Mouse (Mus musculus) MEL-GATA-1-ER (cell line): ENCODE data around the gene Stk24.

ENCODE experiments used
- DNase-seq: peaks from one replicate; pipeline ENCODE4 v3.0.0-alpha.2; 2012; ENCODE audit warnings: low read depth; ENCODE audit errors: extremely low read depth

Stk24 gene

DNA sequence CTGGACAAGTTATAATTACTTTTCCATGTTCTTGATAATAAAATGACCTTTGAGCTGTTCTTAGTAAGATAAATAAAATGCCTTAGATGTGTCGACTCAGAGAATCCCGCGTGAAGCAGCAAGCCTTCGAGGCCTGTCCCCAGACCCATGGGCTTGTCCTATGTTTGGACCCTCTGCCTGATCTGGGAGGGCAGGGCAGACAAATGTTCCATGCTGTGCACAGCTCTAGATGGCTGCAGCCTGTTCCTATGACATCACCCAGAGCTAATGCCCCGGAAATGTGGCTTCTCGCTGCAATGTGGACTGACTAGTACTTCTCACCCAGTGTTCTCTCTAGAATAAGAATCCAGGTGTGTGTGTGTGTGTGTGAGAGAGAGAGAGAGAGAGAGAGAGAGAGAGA is 115.4 kb downstream of the Stk24 start:
- DNase-seq, result no peak

- DNase-seq, result no peak
Observed at GRCm38 (mm10) chr14:121263912-121264311, 115.9 kb downstream of the Stk24 start.

DNA sequence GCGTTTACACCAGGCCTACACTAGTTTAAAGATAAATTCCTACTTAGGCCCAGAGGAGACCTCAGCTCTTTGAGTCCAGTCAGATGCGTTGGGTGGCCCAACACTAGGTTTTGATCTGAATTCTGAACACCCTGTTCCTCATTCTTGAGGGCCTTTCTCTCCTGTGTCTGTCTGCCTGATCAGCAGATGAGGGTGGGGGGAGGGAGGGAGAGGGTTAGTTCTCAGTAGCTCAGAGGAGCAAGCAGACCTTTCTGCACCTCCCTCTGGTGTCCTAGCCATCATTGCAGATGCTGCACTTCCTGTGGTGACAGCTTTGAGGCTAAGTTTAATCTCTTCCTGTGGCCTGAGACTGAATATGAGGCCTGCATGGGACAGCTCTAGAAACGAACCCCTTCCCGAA is 117.2 kb downstream of the Stk24 start:
- no peak for DNase-seq

DNA sequence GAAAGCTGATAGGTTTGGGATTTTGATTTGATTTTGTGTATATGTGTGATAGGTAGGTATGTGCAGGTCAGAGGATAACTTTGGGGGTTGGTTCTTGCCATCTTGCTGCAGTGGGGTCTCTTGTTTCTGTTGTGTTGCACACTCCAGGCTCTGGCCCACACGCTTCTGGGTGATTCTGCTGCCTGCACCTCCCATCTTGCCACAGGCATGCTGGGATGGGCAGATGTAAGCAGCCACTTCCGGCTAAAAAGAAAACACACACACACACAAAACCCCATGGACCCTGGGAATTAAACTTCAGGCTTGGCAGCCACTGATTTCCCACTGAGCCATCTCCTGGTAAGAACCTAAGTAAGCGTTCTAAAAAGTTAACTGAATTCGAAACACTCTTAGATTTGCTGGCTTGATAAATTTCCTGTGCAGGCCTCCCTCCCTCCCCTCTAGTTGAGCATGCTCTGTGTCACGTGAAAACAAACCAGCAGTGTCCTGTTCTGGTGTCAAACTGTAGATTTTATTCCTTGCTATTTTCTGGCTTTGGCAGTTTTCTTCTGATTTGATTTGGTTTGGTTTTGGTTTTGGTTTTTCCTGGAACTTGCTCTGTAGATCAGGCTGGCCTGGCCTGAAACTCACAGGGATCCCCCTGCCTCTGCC is 118.5 kb downstream of the Stk24 start:
- DNase-seq, result no peak

DNA sequence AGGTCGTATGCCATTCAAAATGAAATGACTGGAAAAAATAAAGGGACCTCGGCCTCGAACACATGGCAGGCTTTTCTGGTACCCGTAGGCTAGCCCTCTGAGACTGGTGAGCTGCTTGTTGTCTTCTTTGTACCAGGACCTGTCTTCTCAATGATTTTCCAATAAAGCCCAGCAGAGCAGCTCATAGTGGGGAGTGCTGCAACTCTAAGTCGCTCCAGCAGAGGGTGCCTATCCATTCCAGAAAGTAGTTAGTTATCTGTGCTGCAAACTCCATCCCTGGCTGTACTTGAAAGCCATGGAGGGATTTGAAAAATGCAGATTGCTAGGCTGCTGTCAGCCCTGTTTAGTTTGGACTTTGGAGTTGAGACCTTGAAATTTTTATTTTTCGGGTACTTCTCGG is 120.0 kb downstream of the Stk24 start:
- peak; percentile 13 for DNase-seq

DNA sequence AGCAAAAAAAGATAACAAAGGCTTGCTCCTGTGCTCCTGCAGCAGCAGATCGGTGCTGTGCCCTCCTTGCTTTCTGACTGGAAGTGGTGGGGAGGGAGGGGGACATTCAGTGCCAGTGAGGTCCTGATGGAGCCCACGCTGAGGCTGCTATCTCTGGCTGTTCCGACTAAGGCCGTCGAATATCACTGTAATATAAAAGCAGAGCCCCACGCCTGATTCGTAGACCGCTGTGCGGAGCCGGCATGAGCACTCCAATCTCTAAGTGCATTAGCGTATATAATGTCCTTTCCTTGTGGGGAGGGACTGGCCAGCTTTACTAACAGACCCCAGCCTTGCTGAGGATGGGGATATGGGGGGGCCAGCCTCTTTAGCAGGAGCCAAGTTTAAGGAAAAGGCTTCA is 120.5 kb downstream of the Stk24 start:
- no peak for DNase-seq

GRCm38 (mm10) chr14:121256896-121257295 is 122.9 kb downstream of the Stk24 start:
- DNase-seq, result no peak

- DNase-seq, result no peak
Observed at GRCm38 (mm10) chr14:121255469-121255868, 124.3 kb downstream of the Stk24 start.

DNA sequence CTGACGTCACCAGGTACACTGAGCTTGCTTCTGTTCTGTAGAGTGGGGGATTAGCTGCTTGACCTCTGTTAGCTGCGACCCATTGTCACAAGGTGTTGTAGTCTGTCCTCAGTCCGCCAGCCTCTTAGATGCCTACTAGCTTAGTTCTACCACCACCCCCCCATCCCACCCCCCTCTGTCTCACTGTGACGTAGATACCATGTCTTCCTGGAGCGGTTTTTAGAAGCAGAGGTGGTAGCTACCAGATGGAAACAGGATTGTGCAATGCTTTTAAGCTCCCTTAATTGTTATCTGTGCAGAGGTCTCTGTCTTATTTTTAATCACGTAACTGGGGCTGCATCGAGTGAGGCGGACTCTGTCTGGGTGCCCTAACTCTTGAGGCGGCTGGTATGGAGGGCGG is 124.9 kb downstream of the Stk24 start:
- DNase-seq, result no peak

GRCm38 (mm10) chr14:121252542-121252941 is 127.3 kb downstream of the Stk24 start:
- DNase-seq, result no peak

DNA sequence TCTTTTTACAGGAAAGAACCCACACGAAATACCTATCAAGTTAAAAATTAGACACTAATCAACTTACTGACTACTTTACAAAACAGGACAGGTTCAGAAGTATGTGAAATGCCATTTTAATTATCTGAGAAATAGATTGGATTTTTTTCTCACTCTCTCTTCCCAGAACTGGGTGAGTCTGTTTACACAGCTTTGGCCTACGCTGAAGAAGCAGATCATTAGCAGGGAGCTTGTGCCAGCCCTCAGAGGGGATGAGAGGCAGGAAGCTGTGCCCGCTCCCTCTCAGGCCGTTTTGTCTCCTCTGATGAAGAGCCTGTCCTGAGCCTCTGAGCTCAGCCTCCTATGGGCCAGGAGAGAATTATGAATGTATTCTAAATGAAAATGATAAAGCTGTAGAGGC is 128.1 kb downstream of the Stk24 start:
- no peak for DNase-seq

- no peak for DNase-seq
Observed at GRCm38 (mm10) chr14:121251099-121251498, 128.7 kb downstream of the Stk24 start.

- DNase-seq, result no peak
Observed at GRCm38 (mm10) chr14:121248346-121248745, 131.5 kb downstream of the Stk24 start.

GRCm38 (mm10) chr14:121247287-121247686 is 132.5 kb downstream of the Stk24 start:
- DNase-seq, result no peak

GRCm38 (mm10) chr14:121246048-121246731 is 133.6 kb downstream of the Stk24 start:
- no peak for DNase-seq

- no peak for DNase-seq
Observed at GRCm38 (mm10) chr14:121244104-121244503, 135.7 kb downstream of the Stk24 start.

GRCm38 (mm10) chr14:121239386-121239785 is 140.4 kb downstream of the Stk24 start:
- DNase-seq, result no peak

- no peak for DNase-seq
Observed at GRCm38 (mm10) chr14:121238727-121239126, 141.1 kb downstream of the Stk24 start.

DNA sequence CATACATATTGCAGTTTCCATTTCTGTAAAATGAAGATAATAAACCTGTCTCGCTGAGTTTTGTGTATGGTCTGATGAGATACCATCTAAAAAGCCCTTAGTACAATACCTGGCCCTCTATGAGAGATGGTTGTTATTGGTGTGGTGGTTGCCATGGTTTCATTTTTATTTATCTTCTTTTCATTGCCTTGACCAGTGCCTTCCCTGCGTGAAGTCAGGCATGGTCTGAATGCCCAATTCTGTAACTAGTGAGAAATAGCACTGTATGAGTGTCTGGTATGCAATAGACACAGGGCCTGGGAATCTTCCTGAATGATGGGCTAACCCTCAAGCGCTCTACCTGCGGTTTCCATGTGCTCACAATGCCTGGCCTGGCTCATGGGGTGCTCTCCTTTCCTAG is 143.1 kb downstream of the Stk24 start:
- DNase-seq, result no peak
